Mouse (Mus musculus) left cerebral cortex, postnatal 25 days (tissue): ENCODE results near the gene Mbd4. TPM values are rescaled to one million over a fixed set of nuclear protein-coding genes. Genes with fewer than 3 reads are reported as not detected.

ENCODE experiments used
- total RNA-seq, 2 experiments: library from RNA; stranded (reverse); gene quantifications; 2 replicates each; pipeline ENCODE4 v1.2.3; 2021

The Mbd4 gene
- total RNA-seq, 2 experiments from 2014 or later: 8.1 to 9.1 TPM

Other genes with a start within 250 kb of the Mbd4 start
- 100 to 1,000 TPM in 1 of 2 experiments, 10 to 100 TPM in 1; 83.1 to 109 TPM for gene Raf1, start 176.7 kb downstream of the Mbd4 start, total RNA-seq
- 1 to 10 TPM; 2.3 to 3.0 TPM for gene Tmem40, start 91.0 kb downstream of the Mbd4 start, total RNA-seq
- gene Cand2, start 78.8 kb downstream of the Mbd4 start, total RNA-seq: 1 to 10 TPM; 2.0 to 2.2 TPM
- gene Rpl32, start 44.6 kb downstream of the Mbd4 start, total RNA-seq: 100 to 1,000 TPM; 443 to 458 TPM
- gene Efcab12, start 15.0 kb downstream of the Mbd4 start, total RNA-seq: 1 to 10 TPM; 3.6 to 4.5 TPM
- 10 to 100 TPM; 30.0 to 30.9 TPM for gene Ift122, start 99 bp upstream of the Mbd4 start, total RNA-seq
- gene Rho, start 78.4 kb upstream of the Mbd4 start, total RNA-seq: under 1 TPM in 1 of 2 experiments, not detected in 1; 0.25 TPM
- gene H1foo, start 91.6 kb upstream of the Mbd4 start, total RNA-seq: not detected
- gene Plxnd1, start 141.6 kb upstream of the Mbd4 start, total RNA-seq: 100 to 1,000 TPM; 111 to 124 TPM